Mouse (Mus musculus): ENCODE results near the gene Samd14. TPM values are rescaled to one million over a fixed set of nuclear protein-coding genes. Genes with fewer than 3 reads are reported as not detected.

The Samd14 gene
- total RNA-seq, 1 experiment from 2014 or later, result 16.6 TPM

DNA sequence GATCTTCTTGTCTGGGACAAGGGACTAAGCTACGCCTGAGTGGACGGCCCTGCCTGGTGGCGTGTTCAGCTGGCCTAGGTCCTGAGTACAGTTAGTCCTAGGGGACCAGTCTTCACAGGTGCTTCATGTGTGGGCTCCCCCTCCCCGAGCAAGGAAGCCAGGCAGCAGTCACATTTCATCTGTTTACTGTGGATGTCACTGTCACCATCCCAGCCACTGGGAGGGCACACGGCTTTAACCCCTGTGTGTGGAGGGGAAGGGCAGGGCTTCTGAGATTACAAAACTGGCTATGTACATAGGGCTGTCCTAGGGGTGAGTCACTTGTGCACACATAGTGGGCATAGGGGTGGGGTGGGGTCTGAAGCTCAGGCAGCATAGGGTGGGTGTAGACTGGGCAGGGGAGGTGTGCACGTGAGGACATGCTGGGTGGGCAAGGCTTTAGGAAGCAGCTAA, 16.4 kb downstream of the Samd14 start:
- no peak for ATAC-seq (replicated peaks; ENCODE audit: low read depth, poor library complexity, severe bottlenecking)

DNA sequence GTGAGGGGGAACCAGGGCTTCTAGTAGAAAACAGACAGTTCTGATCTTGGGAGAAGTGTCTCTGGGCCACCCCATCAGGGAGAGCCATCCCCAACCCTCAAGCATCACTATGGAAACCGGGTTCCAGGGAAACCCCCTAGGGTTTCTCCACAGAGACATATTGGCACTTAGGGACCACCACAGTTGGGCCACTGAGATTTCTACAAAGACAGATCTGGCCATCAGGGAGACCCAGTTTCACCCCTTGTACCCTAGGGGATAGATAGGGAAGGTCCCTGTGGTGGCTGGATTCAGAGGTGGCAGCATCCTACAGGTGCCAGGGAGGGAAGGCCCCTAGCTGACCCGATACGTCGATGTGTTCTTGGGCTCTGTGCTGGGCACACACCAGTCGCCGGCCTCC, 17.2 kb downstream of the Samd14 start:
- ATAC-seq (replicated peaks; ENCODE audit: low read depth, poor library complexity, severe bottlenecking), result no peak

DNA sequence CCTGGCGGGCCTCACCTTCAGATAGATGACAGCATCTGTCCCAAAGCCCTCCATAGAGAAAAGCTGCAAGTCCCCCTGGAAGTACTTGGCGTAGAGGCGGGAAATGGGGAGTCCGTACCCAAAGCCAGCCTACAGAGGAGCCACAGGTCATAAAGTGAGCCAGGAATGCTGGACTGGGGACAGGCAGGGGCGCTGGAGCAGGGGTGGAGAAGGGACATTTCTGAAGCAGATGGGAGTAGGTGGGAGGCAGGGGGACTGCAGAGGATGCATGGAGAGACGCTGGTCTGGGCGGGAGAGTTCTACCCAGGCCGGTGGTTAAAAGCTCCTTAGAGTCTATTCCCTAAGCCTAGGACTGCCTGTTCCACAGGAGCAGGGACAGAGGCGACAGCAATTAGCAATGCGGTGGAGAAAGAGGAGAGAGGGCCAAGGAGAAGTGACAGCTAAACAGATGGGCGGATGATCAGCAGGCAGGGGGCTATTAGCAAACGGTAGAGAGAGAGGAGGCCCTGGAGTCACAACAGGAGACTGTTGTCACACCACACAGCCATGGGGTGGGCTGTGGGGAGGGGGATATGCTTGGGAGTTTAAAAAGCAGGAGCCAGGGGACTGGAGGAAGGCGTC, 18.3 kb downstream of the Samd14 start:
- ATAC-seq (replicated peaks; ENCODE audit: low read depth, poor library complexity, severe bottlenecking), result no peak

DNA sequence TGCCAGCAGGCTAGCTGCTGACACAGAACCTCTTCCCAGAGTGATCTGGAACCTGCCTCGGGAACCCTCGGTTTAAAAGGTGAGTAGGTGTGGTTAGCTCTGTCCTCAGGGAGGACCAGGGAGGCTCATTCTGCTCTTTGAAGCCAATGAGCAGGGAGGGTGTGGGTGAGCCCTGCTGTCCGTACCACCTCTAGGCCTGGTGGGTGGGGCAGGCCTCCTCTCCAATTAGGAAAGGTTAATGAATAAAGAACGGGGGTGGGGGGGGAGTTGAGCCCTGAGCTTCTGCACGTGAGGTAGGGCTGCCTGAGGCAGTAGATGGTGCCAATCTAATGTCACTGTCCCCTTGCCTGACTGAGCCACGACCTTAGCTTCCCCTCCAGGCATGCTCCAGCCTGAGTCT, 23.3 kb downstream of the Samd14 start:
- ATAC-seq (replicated peaks; ENCODE audit: low read depth, poor library complexity, severe bottlenecking), result no peak

DNA sequence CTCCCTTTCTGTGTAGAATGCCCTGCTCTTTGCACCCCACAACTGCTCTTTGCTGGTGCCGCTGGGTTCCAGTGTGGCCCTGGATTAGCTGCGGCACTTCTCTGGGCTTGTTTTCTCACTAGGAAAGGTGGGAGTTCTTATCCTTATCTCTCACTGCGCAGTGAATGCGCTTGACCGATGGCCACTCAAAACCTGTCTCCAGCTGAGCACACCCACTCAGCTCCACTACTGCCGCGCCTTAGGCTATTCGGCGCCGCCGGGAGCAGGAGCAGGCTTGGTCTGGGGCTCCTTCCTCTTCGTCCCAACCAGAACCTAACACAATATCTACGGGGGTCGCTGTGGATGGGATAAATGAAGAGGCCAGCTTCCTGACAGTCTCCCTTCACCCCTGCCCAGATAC, 23.9 kb downstream of the Samd14 start:
- no peak for ATAC-seq (replicated peaks; ENCODE audit: low read depth, poor library complexity, severe bottlenecking)

DNA sequence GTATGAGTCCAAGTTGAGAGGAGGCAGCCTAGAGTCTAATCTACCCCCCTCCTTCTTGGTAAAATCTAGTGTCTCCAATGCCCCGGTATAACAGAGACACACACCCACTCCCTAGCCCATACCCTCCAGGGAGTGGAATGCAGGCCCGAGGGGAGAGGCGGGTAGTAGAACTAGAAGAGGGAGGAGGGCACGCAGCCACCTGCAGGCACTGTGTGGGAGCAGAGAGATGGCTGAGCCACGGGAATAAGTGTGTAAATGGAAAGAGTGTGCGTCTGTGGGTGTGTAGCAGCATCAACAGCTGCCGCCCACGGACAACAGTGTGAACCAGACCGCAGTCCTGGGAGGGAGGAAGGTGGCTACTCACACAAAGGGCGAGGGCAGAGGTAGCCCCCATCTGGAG, 25.2 kb downstream of the Samd14 start:
- no peak for ATAC-seq (replicated peaks; ENCODE audit: low read depth, poor library complexity, severe bottlenecking)

DNA sequence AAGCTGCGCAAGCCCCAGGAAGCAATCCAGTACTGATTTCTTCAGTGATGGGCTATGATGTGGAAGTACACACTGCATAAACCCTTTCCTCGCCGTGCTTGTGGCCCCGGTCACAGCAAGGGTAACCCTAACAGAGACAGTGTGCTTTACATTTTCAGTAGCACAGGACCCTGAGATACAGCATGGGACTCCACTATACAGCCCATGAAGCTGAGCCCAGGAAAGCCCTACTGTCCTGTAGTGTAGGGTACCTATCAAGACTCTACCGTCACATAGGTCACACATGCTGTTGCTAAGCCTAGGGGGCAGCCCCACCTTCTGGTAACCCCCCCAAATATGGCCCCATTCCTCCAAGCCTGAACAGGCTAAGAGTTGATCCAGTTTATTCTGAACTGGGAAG, 26.8 kb downstream of the Samd14 start:
- ATAC-seq (replicated peaks; ENCODE audit: low read depth, poor library complexity, severe bottlenecking), result no peak

DNA sequence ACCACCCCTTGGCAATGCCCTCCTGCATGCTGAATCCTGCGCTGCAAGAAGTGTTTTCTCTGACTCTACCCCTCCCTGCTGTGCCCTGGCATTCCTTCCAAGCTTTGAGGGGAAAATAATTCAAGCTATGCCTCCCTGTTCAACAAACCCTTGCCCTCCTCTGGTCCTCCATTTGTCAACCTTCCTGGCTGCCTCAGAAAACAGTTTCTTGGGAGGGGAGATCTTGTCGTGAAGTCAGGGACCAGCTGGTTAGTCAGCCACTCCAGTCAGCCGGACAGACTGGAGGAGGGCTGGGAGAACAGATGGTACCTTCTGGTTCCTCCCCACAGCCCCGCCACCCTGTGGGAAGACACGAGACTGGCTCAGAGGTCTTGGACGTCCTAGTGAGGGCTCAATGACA, 27.6 kb downstream of the Samd14 start:
- ATAC-seq (replicated peaks; ENCODE audit: low read depth, poor library complexity, severe bottlenecking), result no peak

DNA sequence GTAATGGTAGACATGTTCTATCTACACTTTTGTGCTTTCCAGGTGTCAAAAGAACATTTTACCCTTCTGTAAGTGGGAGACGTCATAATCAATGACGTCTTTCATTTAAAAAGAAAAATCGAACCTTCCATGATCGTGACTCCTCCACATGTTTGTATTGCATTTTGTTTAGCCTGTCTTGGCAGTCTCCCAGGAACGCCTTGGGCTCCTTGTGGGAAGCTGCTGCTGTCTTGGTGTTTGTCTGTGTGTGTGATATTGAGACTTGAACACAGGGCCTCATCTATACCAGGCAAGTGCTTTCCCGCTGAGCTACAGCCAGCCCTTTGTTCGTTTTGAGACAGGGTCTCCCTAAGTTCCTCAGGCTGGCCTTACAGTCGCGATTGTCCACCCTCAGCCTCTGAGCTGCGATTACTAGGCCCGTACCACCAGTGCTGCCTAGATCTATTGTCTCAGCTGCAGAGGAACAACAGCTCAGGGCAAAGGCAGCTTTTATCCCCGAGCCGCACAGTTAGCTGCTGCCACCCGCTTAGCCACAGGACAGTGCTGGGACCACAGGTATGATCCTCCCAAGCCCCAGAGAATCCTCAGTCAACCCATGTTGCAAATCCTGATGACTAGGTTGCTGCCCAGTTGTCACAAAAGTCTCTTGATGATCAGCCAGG, 28.6 kb downstream of the Samd14 start:
- no peak for ATAC-seq (replicated peaks; ENCODE audit: low read depth, poor library complexity, severe bottlenecking)

DNA sequence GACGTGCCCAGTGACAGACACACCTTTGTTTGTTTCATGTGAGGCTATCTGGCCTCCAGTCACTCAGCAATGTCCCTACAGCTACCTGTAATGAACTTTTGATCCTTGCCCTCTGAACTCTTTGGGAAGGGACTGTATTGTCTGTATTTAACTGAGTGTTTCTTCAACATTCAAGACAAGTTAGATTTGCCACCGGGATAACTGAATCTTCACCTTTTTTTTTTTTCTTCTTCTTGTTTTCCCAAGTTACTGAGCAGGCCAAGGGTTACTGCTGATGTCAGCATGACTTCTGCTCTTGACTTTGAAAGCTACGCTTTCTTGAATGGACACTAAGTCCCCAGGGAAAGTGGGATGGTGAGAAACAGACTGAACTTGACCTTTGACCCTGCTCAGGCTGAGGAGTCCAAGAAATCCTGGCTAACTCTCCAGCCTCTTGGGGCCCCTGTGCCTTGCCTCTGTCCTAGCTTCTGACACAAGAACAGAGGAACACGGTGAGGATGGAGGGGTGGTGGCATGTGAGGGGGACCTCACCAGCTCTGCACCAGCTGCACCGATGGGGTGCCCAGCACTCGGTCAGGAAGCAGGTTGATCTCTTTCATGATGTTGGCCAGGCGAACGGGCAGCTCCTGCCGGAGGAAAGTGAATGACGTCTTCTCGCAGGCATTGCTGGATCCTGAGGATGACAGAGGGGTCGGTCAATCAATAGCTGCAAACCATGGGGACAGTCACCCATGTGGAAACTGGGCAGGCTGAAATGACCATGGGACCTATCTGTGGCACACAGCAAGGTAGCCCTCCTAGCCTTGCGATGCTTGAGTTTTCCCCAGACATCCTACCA, 29.4 kb downstream of the Samd14 start:
- no peak for ATAC-seq (replicated peaks; ENCODE audit: low read depth, poor library complexity, severe bottlenecking)

DNA sequence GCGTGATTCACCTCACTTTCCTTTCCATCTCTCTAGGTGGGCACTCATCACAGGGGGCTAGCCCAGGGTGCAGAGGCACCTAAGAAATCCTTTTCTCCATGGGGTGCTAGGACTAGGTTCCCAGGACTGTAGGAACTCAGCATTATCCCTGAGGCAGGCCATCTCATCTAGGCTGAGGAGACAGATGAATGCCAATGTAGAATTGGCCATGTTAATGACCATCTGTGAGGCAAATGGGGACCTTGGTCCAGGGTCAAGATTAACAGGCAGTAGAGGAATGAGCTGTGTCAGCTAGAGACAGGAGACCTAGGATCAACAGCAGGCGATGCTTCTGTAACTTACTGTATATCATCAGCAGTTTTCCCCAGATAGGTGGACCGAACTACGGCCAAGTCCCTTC, 30.1 kb downstream of the Samd14 start:
- ATAC-seq (replicated peaks; ENCODE audit: low read depth, poor library complexity, severe bottlenecking), result no peak

DNA sequence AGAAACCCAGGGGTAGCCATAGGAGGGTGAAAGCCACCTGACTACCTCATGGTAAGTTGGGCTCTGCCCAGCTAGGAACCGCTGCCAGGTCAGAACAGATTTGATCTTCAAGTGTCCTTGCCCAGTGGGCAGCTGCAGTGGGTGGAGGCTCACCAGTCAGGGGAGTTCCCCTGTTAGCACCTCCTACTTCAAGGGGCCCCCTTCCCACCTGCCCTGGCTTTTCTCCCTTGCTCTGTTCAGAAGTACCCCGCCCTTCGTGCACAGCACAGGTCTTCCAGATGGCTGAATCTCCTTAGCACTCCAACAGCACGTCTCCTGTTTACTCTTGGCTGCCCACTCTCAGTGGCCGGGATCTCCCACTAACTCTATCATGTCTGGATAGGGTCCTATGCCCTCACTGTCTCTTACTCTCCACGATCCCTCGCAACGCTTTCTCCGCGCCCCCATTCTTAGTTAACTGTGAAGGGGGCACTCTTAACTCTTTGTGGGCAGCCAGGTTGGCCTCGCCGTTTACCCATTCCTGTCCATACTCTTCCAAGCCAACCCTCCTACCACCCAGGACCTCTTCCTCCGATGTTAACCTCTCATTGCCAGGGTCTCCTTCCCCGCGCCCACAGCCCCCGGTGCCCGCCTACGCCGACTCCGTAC, 30.9 kb downstream of the Samd14 start:
- no peak for ATAC-seq (replicated peaks; ENCODE audit: low read depth, poor library complexity, severe bottlenecking)

DNA sequence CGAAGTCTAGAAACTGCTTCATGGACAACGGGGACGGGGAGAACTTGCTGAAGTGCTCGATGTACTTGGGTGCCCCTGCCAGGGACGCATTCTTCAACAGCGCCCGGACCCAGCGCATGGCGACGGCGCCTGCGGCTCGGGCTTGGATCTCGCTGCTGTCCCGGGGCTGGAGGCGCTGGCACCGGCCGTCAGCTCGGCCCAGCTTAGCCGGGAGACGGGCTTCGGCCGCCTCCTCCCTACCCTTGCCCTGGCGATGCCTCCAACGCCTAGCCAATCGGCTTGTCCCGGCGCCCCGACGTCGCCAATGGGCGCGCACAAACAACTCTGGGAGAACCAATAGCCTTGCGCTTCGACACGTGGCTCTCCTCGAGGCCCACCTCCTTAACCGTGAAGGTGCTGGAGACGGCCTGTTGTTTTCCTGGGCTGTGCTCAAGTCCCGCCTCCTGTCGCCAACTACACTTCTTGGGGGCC, 31.5 kb downstream of the Samd14 start, which contains the start of gene Pdk2:
Pdk2 (minus strand) TSS at position 216 of the 471 bp plus-strand sequence.
- ATAC-seq (replicated peaks; ENCODE audit: low read depth, poor library complexity, severe bottlenecking), result peak; percentile 93

DNA sequence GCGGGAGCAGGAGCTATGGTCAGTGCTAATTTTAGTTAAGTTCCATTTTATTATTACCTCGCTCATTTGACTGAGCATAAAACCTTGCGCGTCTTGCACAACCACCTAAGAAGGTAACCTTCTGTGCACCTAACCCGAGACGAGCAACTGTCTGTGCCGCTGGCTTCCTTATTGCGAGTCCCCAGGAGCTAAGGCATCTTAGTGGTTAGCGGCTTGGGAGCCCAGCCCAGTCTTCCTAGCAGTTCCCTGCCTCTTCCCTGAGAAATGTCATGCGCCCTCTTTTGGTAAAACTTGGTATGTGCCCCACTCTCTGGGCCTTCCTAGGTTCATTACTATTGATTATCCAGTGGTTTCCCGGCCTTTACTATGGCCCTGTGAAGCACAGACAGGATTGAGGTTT, 32.4 kb downstream of the Samd14 start:
- ATAC-seq (replicated peaks; ENCODE audit: low read depth, poor library complexity, severe bottlenecking), result peak; percentile 59

DNA sequence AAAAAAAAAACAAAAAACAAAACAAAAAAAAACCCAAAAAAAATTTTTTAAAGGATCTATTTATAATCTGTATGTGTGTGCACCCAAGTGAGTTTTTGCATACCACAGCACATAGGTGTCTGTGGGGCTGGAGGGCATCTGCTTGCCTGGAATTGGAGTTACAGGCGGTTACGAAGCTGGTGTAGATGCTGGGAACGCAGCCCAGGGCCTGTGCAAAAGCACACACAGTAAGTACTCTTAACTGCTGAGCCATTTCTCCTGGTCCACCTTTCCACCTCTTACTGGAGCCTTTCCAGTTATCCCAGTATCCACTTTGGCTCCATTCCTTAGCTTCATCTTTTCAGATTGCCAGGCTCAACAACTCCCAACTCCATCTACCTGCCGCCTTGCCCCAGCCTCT, 33.4 kb downstream of the Samd14 start:
- no peak for ATAC-seq (replicated peaks; ENCODE audit: low read depth, poor library complexity, severe bottlenecking)

DNA sequence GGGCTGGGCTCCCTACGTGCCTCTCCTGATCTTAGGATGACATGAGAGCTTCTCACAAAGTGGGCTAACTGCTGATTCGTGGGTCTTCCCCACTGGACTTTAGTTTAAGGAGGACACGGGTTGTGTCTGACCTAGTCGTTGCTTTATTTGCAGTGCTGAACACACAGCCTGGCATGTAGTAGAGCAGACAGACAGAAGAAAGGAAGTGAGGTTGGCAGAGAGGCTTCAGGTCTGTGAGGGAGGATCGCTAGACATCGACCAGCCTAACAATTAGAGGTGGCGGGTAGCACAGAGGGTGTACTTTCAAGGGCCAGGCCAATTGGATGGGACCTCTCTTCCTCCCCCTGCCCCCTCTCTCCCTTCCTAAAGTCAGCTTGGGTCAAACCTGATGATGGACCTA, 33.9 kb downstream of the Samd14 start:
- ATAC-seq (replicated peaks; ENCODE audit: low read depth, poor library complexity, severe bottlenecking), result no peak

DNA sequence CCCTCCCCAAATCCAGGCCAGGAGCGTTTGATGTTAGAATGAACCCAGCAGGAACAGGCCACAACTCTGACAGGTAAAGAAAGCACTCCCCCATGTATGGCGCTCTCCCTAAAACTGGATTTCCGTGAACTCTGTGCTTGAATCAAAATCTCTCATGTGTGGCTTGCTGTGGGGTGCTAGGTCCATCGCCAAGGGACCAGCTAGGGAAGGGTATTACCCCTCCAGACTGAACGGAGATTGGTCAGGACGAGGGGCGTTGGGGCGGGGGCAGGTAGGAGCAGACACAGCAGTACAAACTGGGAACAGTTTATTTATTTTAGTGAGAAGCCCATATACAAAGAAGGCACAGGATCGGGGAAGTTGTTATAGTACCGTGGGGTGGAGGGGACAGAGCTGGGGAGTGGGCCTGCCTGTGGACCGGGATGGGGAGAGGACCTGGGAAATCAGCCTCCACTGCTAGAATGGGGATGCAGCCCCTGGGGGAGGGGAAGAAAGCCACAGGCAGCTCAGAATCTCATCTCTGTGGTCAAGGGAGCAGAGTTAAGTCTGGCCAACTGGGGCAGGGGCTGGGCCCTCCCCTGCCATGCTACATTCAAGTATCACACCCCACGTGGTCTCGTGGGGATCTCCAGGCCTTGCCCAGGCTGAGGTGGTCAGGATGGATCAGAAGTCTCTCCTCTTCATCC, 34.6 kb downstream of the Samd14 start:
- ATAC-seq (replicated peaks; ENCODE audit: low read depth, poor library complexity, severe bottlenecking), result no peak

DNA sequence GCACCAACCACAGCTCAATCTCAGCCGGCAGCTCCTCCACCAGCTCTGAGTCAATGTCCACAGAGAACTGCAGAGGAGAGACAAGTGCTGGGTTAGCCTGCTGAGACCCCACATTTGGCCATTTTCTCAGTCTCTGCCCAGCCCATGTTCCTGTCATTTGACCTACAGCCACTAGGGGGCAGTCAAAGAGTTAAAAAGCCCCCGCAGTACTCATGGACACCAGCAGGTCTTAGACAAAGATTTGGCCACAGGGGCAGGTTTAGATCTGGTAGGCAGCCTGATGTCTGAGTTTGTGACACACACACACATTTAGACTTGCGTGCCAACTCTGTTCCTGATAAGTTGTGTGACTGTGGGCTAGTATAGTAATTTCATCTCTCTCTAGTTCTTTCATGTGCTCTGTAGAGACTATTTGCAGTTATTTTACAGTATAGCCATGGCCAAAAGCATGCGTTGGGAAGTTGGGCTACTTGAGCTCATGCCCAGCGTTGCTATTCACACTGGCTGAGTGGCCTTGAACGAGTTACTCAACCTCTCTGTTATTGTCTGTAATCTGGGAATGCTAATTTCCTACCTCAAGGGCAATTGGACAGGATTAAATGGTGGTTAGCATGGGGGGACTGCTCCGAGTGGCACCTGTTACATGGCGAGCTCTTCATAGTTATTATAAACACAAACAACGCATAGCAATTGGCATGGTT, 37.5 kb downstream of the Samd14 start:
- ATAC-seq (replicated peaks; ENCODE audit: low read depth, poor library complexity, severe bottlenecking), result peak; percentile 87

DNA sequence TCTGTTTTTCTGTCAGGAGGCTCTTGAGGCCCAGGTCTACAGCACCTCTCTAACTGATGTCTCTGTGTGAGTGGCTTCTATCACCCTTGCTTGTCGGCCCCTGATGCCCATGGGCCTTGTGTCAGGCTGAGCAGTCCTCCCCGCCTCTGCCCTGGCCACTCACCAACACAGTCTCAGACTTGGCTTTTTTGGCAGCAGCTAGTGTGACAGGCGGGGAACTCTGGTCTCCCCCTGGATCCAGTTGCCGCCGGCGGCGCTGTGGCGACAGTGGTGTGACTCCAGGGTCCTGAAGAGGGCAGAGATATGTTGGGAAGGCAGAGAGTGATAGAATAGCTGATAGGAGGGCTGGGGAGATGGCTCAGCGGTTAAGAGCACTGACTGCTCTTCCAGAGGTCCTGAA, 43.4 kb downstream of the Samd14 start:
- ATAC-seq (replicated peaks; ENCODE audit: low read depth, poor library complexity, severe bottlenecking), result no peak
